Mouse (Mus musculus): ENCODE measurements around the gene Nfya.

The Nfya gene

GRCm38 (mm10) chr17:48430394-48430793 lies 20.7 kb upstream of the Nfya start:
- DNase-seq: no peak

GRCm38 (mm10) chr17:48427852-48428530 lies 18.3 kb upstream of the Nfya start:
- no peak for DNase-seq

- no peak for DNase-seq
These were observed 17.5 kb upstream of the Nfya start for GRCm38 (mm10) chr17:48426991-48427750.

GRCm38 (mm10) chr17:48425823-48426612 lies 16.3 kb upstream of the Nfya start:
- DNase-seq: no peak

- no peak for DNase-seq
These were observed 14.5 kb upstream of the Nfya start for GRCm38 (mm10) chr17:48424237-48424636.

- DNase-seq: no peak
These were observed 9.9 kb upstream of the Nfya start for GRCm38 (mm10) chr17:48419571-48419970.

GRCm38 (mm10) chr17:48418781-48419180 lies 9.1 kb upstream of the Nfya start:
- DNase-seq: no peak

GRCm38 (mm10) chr17:48418174-48418573 lies 8.5 kb upstream of the Nfya start:
- no peak for DNase-seq

GRCm38 (mm10) chr17:48417521-48417920 lies 7.8 kb upstream of the Nfya start:
- no peak for DNase-seq

GRCm38 (mm10) chr17:48416425-48417195 lies 6.9 kb upstream of the Nfya start:
- DNase-seq: peak; percentile 47

GRCm38 (mm10) chr17:48416011-48416410 lies 6.3 kb upstream of the Nfya start:
- DNase-seq: peak; percentile 74

- no peak for DNase-seq
These were observed 1.5 kb upstream of the Nfya start for GRCm38 (mm10) chr17:48411241-48411640.

- DNase-seq: no peak
These were observed 636 bp upstream of the Nfya start for GRCm38 (mm10) chr17:48410299-48410785.

- peak; percentile 84 for DNase-seq
These were observed 997 bp downstream of the Nfya start for GRCm38 (mm10) chr17:48408526-48409291.

- DNase-seq: no peak
These were observed 1.7 kb downstream of the Nfya start for GRCm38 (mm10) chr17:48407910-48408525.

- DNase-seq: no peak
These were observed 2.6 kb downstream of the Nfya start for GRCm38 (mm10) chr17:48407154-48407553.

GRCm38 (mm10) chr17:48404706-48405105 lies 5.0 kb downstream of the Nfya start:
- DNase-seq: no peak

GRCm38 (mm10) chr17:48403848-48404247 lies 5.9 kb downstream of the Nfya start:
- no peak for DNase-seq

- DNase-seq: no peak
These were observed 7.0 kb downstream of the Nfya start for GRCm38 (mm10) chr17:48402751-48403150.

GRCm38 (mm10) chr17:48401710-48402109 lies 8.0 kb downstream of the Nfya start:
- DNase-seq: no peak

GRCm38 (mm10) chr17:48392616-48393015 lies 17.1 kb downstream of the Nfya start:
- DNase-seq: no peak
